Mouse (Mus musculus): ENCODE data around the gene Gdnf.

The Gdnf gene

GRCm38 (mm10) chr15:7810556-7811252, at the start of gene Gdnf:
Gene Gdnf, plus strand, starts transcription at chr15:7810846.
- in situ Hi-C loops (cut with MboI; ENCODE audit: low pct_unique_long_range_greater_than_20kb in 1 of 2, low sequenced_read_pairs in 2 of 2, unreplicated experiment in 1 of 2): loop anchor here (10.0 kb wide), 2 partner anchors 336 to 346 kb away; no protein-coding TSS in a partner anchor

GRCm38 (mm10) chr15:7767166-7767565, 43.5 kb upstream of the Gdnf start:
- in situ Hi-C loops (cut with MboI; ENCODE audit: low pct_unique_long_range_greater_than_20kb in 1 of 2, low sequenced_read_pairs in 2 of 2, unreplicated experiment in 1 of 2): no loop called here

DNA sequence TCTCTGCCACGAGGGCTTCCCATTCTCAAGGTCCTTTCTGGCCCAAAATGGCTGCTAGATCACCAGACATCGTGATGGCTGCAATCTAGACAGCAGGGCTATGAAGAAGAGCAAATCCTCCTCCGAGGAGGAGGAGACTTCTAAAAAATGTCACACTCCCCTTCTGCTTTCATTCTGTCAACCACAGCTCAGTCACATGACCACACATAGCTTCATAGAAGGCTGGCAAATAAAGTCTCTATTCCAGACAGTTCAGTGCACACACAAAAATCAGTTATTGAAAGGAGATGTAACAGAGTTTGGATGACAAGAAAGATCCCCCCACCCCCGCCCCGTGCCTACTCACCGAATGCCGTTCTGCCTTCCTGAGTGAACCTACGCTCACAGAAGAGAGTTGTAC, 37.7 kb upstream of the Gdnf start:
- in situ Hi-C loops (cut with MboI; ENCODE audit: low pct_unique_long_range_greater_than_20kb in 1 of 2, low sequenced_read_pairs in 2 of 2, unreplicated experiment in 1 of 2): no loop called here

- in situ Hi-C loops (cut with MboI; ENCODE audit: low pct_unique_long_range_greater_than_20kb in 1 of 2, low sequenced_read_pairs in 2 of 2, unreplicated experiment in 1 of 2): no loop called here
Measured at GRCm38 (mm10) chr15:7781517-7781916, 29.1 kb upstream of the Gdnf start.

- in situ Hi-C loops (cut with MboI; ENCODE audit: low pct_unique_long_range_greater_than_20kb in 1 of 2, low sequenced_read_pairs in 2 of 2, unreplicated experiment in 1 of 2): loop anchor here (10.0 kb wide), 2 partner anchors 335 to 345 kb away; no protein-coding TSS in a partner anchor
Measured at GRCm38 (mm10) chr15:7809841-7810391, 730 bp upstream of the Gdnf start.

- in situ Hi-C loops (cut with MboI; ENCODE audit: low pct_unique_long_range_greater_than_20kb in 1 of 2, low sequenced_read_pairs in 2 of 2, unreplicated experiment in 1 of 2): loop anchor here (10.0 kb wide), 2 partner anchors 336 to 346 kb away; no protein-coding TSS in a partner anchor
Measured at GRCm38 (mm10) chr15:7811253-7811625, 593 bp downstream of the Gdnf start.

- in situ Hi-C loops (cut with MboI; ENCODE audit: low pct_unique_long_range_greater_than_20kb in 1 of 2, low sequenced_read_pairs in 2 of 2, unreplicated experiment in 1 of 2): loop anchor here (10.0 kb wide), 2 partner anchors 337 to 347 kb away; no protein-coding TSS in a partner anchor
Measured at GRCm38 (mm10) chr15:7811856-7812733, 1.4 kb downstream of the Gdnf start.

DNA sequence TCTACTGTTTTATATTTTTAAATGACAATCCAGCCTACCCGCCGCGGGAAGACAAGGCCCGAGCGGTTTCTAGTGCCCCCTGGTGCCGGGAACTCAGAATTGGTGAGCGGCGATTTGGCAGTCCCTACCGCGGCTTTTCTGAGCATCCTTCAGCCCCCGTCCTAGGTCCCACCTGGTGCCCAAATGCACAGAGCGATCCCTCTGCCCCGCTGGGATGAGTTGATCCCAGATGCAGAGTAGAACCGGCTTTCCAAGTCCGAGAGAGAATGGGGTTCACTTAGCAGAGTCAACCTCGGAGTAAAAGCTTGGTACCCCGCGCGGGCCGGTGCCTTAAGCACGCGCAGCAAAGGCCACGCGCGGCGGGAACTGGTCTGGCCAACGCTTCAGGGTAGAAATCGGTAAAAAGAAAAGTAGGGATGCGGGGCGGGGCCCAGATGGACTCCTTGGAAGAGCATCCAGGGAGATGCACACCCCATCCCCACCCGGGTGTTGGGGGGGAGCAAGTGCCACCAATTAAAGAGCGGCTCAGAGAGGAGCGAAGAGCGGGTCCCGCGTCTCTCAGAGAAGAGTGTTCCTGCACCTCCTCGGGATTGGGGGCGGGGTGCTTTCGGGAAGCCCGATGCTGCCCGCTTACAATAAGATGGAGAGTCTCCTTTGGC, 2.4 kb downstream of the Gdnf start:
- in situ Hi-C loops (cut with MboI; ENCODE audit: low pct_unique_long_range_greater_than_20kb in 1 of 2, low sequenced_read_pairs in 2 of 2, unreplicated experiment in 1 of 2): loop anchor here (10.0 kb wide), 2 partner anchors 338 to 348 kb away; no protein-coding TSS in a partner anchor

GRCm38 (mm10) chr15:7813531-7814370, 3.1 kb downstream of the Gdnf start:
- in situ Hi-C loops (cut with MboI; ENCODE audit: low pct_unique_long_range_greater_than_20kb in 1 of 2, low sequenced_read_pairs in 2 of 2, unreplicated experiment in 1 of 2): loop anchor here (10.0 kb wide), 2 partner anchors 339 to 349 kb away; no protein-coding TSS in a partner anchor

- in situ Hi-C loops (cut with MboI; ENCODE audit: low pct_unique_long_range_greater_than_20kb in 1 of 2, low sequenced_read_pairs in 2 of 2, unreplicated experiment in 1 of 2): loop anchor here (10.0 kb wide), 2 partner anchors 340 to 350 kb away; no protein-coding TSS in a partner anchor
Measured at GRCm38 (mm10) chr15:7814371-7814680, 3.7 kb downstream of the Gdnf start.

DNA sequence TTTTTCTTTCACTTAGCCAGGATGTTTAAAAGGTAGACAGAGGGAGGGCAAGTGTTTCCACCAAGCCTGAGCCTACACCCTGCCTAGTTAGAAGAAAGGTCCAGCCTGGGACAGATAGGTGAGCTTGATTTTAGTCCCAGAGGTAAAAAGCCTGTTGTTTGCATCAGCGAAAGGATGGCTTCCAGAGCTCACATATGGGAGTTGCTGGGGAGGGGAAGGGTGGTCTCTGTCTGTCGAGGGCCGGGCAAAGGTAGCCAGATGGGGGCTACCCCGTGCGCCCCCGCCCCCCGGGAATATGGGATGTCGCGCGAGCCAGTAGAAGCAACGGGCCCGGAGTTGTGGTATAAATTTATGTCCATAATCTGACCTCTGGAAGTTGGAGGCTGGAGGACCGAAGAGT, 4.3 kb downstream of the Gdnf start:
- in situ Hi-C loops (cut with MboI; ENCODE audit: low pct_unique_long_range_greater_than_20kb in 1 of 2, low sequenced_read_pairs in 2 of 2, unreplicated experiment in 1 of 2): loop anchor here (10.0 kb wide), 2 partner anchors 340 to 350 kb away; no protein-coding TSS in a partner anchor

DNA sequence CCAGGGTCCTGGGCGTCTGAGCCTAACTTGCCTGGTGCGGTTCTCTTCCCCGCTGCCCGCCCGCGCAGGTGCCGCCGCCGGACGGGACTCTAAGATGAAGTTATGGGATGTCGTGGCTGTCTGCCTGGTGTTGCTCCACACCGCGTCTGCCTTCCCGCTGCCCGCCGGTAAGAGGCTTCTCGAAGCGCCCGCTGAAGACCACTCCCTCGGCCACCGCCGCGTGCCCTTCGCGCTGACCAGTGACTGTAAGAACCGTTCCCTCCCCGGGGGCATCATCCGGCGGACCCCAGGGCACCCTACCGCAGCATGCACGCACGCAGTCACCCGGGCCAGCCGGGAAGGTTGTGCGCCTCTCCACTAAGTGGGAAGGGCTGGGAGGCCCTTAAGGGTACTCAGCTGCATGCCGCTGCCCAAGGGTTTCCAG, 4.9 kb downstream of the Gdnf start:
- in situ Hi-C loops (cut with MboI; ENCODE audit: low pct_unique_long_range_greater_than_20kb in 1 of 2, low sequenced_read_pairs in 2 of 2, unreplicated experiment in 1 of 2): loop anchor here (10.0 kb wide), 2 partner anchors 341 to 351 kb away; no protein-coding TSS in a partner anchor

DNA sequence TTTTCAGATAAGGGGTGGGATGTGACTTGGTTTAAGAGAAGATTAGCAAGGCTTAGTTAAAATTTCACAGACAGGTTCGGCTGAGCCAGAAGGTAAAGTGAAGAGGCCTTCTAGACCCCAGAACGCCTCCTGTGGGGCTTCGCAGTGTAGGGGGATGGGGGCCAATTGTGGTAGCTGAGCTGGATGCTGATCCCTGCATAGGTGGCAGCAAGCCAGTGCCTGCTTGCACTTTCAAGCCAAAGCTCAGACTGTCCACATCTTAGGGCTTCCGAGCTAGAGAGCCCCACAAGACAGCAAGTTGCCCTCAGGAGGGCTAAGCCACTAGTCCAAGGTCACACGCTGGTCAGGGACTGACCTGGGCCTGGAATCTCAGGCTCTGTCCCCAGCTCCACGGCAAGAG, 13.2 kb downstream of the Gdnf start:
- in situ Hi-C loops (cut with MboI; ENCODE audit: low pct_unique_long_range_greater_than_20kb in 1 of 2, low sequenced_read_pairs in 2 of 2, unreplicated experiment in 1 of 2): no loop called here

GRCm38 (mm10) chr15:7825530-7825929, 14.9 kb downstream of the Gdnf start:
- in situ Hi-C loops (cut with MboI; ENCODE audit: low pct_unique_long_range_greater_than_20kb in 1 of 2, low sequenced_read_pairs in 2 of 2, unreplicated experiment in 1 of 2): no loop called here

GRCm38 (mm10) chr15:7835404-7835803, 24.8 kb downstream of the Gdnf start:
- in situ Hi-C loops (cut with MboI; ENCODE audit: low pct_unique_long_range_greater_than_20kb in 1 of 2, low sequenced_read_pairs in 2 of 2, unreplicated experiment in 1 of 2): no loop called here

DNA sequence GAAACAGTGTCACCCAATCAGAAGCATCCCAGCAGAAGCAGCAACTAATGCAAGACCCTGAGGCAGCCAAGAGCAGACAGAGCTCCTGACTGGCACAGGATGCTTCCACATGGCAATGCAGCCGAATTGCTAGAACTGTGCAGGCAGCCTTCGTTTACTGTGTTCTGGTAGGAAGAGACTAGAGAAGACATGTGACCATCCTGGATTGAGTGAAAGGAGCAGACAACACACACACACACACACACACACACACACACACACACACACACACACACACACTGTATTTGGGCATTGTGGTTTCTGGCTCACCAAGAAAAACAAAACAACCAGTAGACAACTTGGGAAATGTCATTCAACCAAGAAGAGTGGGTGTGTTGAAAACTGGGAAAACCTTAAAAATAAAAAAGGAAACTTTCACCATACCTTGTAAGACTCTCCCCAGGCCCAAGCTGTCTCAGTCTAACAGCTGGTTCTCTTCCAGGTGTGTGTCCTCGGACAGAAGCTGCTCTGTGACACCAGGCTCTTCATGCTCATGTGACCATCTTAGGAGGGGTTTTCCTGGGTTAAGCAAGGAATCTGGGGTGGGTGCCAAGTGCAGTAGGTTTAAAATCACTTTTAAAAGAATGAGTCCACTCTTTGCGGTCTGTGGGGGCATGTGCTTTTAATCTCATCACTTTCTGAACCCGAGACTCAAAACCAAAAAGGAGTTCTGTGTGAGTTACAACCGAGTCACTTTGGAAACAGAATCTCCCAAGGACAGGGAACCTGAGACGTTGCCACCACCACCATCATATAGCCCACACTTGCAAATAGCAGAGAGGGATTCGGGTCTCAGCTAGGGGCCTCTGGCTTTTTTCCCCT, 27.6 kb downstream of the Gdnf start:
- in situ Hi-C loops (cut with MboI; ENCODE audit: low pct_unique_long_range_greater_than_20kb in 1 of 2, low sequenced_read_pairs in 2 of 2, unreplicated experiment in 1 of 2): no loop called here

- in situ Hi-C loops (cut with MboI; ENCODE audit: low pct_unique_long_range_greater_than_20kb in 1 of 2, low sequenced_read_pairs in 2 of 2, unreplicated experiment in 1 of 2): no loop called here
Measured at GRCm38 (mm10) chr15:7838921-7839309, 28.3 kb downstream of the Gdnf start.

Data from mouse embryonic stem cell (cell line).